Mouse (Mus musculus) ES-Bruce4 (cell line): ENCODE results near the gene Mkrn1. TPM values are rescaled to one million over a fixed set of nuclear protein-coding genes. Genes with fewer than 3 reads are reported as not detected.
"Not testable (repeated sequence)": the region's sequence is repeated elsewhere in the genome, so short reads cannot be mapped to it uniquely, and the experiment has no call there.

ENCODE experiments used
- H3K27ac ChIP-seq: 2 replicates; pipeline ENCODE4 v1.5.1; 2012; ENCODE audit warnings: low read length, inconsistent platforms; ENCODE audit not compliant: insufficient read depth
- H3K27me3 ChIP-seq: 2 replicates; pipeline ENCODE4 v1.6.1; 2012; ENCODE audit warnings: mild to moderate bottlenecking, low read length, inconsistent platforms; ENCODE audit not compliant: control insufficient read depth, poor library complexity, insufficient read depth, severe bottlenecking
- H3K36me3 ChIP-seq: 2 replicates; pipeline ENCODE4 v1.6.1; 2012; ENCODE audit warnings: inconsistent platforms, mild to moderate bottlenecking, low read length, moderate library complexity; ENCODE audit not compliant: control insufficient read depth, poor library complexity, insufficient read depth, severe bottlenecking
- H3K4me1 ChIP-seq: one replicate; pipeline ENCODE4 v1.8.1; 2011; ENCODE audit warnings: low read length; ENCODE audit not compliant: control insufficient read depth, insufficient read depth
- H3K4me3 ChIP-seq: 2 replicates; pipeline ENCODE4 v1.5.1; 2011; ENCODE audit warnings: low read depth, mild to moderate bottlenecking, low read length
- H3K9ac ChIP-seq: 2 replicates; pipeline ENCODE4 v1.6.1; 2012; ENCODE audit warnings: low read depth, mild to moderate bottlenecking, inconsistent platforms; ENCODE audit not compliant: poor library complexity, severe bottlenecking
- H3K9me3 ChIP-seq: replicated peaks from 2 replicates; pipeline ENCODE4 v1.6.1; 2012; ENCODE audit warnings: mild to moderate bottlenecking, low read length, inconsistent platforms; ENCODE audit not compliant: control insufficient read depth, poor library complexity, insufficient read depth, severe bottlenecking
- CTCF ChIP-seq: IDR thresholded peaks from one replicate; pipeline ENCODE4 v1.8.1; 2011; ENCODE audit warnings: low read depth, low read length
- EP300 ChIP-seq: IDR thresholded peaks from 2 replicates; pipeline ENCODE4 v1.6.1; 2011; ENCODE audit warnings: low read depth, low read length; ENCODE audit not compliant: insufficient read depth
- POLR2A ChIP-seq: IDR thresholded peaks from one replicate; pipeline ENCODE4 v1.8.1; 2011; ENCODE audit warnings: low read length; ENCODE audit not compliant: insufficient read depth
- polyA plus RNA-seq: library from polyadenylated mRNA; stranded (reverse); fragments of >200 nt; gene quantifications from 2 replicates; pipeline ENCODE4 v1.2.4, GENCODE M21; 2011; ENCODE audit warnings: low read depth; ENCODE audit not compliant: missing spikeins, insufficient read depth, insufficient read length

The Mkrn1 gene
- polyA plus RNA-seq, 1 experiment: 361 TPM

DNA sequence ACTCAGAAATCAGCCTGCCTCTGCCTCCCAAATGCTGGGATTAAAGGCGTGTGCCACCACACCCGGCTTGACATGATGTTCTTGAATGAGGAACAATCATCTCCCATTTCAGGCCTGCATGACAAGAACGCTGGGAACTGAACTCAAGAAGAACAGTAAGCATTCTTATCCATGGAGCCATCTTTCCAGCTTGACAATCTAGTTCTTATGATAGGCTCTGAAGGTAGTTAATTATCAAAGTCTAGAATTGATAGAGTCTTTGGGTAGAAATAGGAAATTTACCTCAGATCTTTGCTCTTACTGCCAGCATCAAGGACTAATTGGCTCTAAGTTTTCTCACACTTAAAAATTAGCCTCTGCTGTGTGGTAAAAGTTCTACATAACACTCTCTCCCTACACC, 40.0 kb downstream of the Mkrn1 start:
- Histone ChIP-seq H3K27me3 (no peaks in the 10 kb centered on the region), H3K27ac (no peak overlapping the region), H3K4me1 (no peaks in the 10 kb centered on the region), H3K9me3 (no peaks in the 10 kb centered on the region), H3K4me3 (no peak overlapping the region), H3K36me3 (no peaks in the 10 kb centered on the region), H3K9ac (no peak overlapping the region)
- no peak for TF ChIP-seq EP300
- TF ChIP-seq CTCF: no peak
- TF ChIP-seq POLR2A: no peak

DNA sequence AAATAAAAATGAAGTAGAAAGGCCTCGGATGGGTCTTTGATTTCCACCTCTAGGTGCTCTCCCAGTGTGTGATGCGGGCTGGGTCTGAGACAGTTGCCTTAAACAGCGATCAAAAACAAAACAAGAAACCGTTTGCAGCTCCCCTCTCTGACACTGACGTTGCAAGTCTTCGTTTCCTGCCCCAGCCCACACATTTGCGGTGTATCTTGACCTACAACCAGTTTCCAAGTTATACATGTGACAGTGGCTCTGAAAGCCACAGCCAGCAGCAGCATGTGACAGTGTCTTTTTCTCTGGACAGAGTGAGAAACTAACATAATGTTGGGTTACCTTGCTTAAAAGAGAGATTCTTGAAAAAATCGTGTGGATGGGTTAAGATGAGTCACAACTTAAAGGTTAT, 40.5 kb downstream of the Mkrn1 start:
- Histone ChIP-seq H3K27ac (no peak overlapping the region), H3K36me3 (no peaks in the 10 kb centered on the region; the same call in 1 of the 2 replicates), H3K4me3 (no peak overlapping the region), H3K9me3 (no peaks in the 10 kb centered on the region), H3K4me1 (no peaks in the 10 kb centered on the region), H3K27me3 (no peaks in the 10 kb centered on the region), H3K9ac (no peak overlapping the region)
- TF ChIP-seq POLR2A: no peak
- no peak for TF ChIP-seq EP300
- TF ChIP-seq CTCF: no peak

DNA sequence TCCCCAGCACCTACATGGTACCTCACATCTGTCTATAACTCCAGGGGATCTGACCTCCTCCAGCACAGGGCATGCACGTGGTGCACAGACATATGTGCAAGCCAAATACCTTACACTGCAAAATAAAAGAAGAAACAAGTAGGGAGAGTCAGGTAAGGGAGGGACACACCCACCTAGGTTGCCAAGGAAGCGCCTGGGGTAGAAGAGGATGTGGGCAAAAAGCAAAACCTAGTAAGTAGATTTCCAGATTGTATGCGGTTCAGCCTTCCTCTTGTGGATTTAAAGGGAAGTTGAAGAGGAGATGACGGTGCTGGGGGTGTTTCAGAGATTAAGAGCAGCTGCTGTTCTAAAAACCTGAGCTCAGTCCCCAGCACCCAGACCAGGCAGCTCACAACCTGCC, 41.0 kb downstream of the Mkrn1 start:
- Histone ChIP-seq H3K9me3 (no peaks in the 10 kb centered on the region), H3K36me3 (peaks cover 2% of the 10 kb centered on the region; the same call in 1 of the 2 replicates), H3K4me1 (no peaks in the 10 kb centered on the region), H3K9ac (no peak overlapping the region), H3K27me3 (no peaks in the 10 kb centered on the region), H3K4me3 (no peak overlapping the region), H3K27ac (no peak overlapping the region)
- TF ChIP-seq CTCF (no peak), EP300 (no peak), POLR2A (no peak)

DNA sequence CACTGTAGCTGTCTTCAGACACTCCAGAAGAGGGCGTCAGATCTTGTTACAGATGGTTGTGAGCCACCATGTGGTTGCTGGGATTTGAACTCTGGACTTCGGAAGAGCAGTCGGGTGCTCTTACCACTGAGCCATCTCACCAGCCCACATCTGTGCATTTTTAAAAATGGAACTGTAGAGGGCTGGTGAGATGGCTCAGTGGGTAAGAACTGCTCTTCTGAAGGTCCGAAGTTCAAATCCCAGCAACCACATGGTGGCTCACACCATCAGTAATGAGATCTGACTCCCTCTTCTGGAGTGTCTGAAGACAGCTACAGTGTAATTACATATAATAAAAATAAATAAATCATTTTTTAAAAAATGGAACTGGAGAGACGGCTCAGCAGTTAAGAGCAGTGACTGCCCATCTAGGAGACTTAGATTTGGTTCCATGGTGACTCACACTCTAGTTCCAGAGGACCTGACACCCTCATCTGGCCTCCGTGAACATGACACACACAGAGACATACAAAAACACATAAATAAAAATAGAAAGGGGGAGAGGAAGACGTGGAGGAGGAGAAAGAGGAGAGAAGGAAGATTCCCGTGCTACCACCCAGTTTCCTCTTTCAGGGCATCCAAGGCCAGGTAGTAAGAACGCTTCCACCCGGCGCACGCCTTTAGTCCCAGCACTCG, 42.0 kb downstream of the Mkrn1 start:
- H3K36me3 ChIP-seq, H3K27ac ChIP-seq, H3K9ac ChIP-seq, H3K9me3 ChIP-seq, H3K4me3 ChIP-seq, H3K27me3 ChIP-seq, H3K4me1 ChIP-seq: not testable (repeated sequence)

DNA sequence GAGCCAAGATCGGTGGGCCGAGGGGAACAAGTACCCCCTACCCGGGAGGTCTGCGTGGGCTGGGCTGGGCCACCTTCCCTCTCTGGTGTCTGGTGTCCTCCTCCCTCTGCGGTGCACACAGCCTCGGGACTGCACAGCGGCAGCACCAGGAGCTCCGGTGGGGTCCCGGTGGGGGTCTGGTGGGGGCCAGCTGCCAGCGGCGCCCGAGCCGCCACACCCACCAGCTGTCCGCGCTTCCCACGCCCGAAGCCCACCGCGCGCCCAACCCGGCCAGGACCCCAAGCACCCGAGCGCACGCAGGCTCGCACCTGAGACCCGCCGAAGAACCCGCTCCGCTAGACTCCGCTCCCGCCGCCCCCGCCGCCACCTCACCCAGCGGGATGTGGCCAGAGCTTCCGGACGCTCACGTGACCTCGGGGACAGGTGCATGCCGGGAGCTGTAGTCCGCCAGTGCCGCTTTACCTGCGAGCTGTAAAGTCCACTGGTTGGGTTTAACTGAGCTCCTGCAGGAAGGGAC, 42.9 kb downstream of the Mkrn1 start, which contains the start of gene Slc37a3:
Gene Slc37a3 (minus strand): TSS at position 365 of the 517 bp plus-strand sequence.
- H3K9me3 ChIP-seq: no peaks in the 10 kb centered on the region
- H3K9ac ChIP-seq: peak within 1 kb of the TSS; percentile 73
- no peak for TF ChIP-seq CTCF
- TF ChIP-seq EP300: peak; percentile 54; the same call in 1 of the 2 replicates
- peak; percentile 35 for TF ChIP-seq POLR2A
- peak within 1 kb of the TSS; percentile 83 for H3K4me3 ChIP-seq
- no peaks in the 10 kb centered on the region for H3K27me3 ChIP-seq
- peaks cover 3% of the 10 kb centered on the region for H3K4me1 ChIP-seq
- H3K36me3 ChIP-seq: peaks cover 2% of the 10 kb centered on the region; the same call in 1 of the 2 replicates
- no peak within 1 kb of the TSS for H3K27ac ChIP-seq

DNA sequence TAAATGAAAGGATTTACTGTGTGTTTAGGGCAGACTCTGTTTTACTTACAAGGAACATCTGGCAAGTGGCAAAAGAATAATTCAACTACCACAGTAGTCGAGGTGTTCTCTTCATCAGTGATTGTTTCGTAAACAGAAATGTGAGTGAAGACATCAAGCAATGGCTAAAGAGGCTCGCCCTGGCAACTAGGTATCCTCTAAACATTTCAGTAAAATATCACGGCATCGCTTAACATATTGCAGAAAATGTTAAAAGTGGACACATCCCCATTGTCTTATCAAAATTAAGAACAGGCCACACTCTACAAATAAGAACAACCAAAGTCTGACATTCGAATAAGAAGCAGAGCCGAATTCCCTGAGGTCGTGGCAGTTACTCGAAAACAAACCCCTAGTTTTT, 43.5 kb downstream of the Mkrn1 start:
- peak overlapping the region; percentile 83 for H3K4me3 ChIP-seq
- TF ChIP-seq CTCF (no peak), POLR2A (no peak), EP300 (no peak)
- H3K27me3 ChIP-seq: no peaks in the 10 kb centered on the region
- no peaks in the 10 kb centered on the region for H3K9me3 ChIP-seq
- peaks cover 5% of the 10 kb centered on the region for H3K4me1 ChIP-seq
- H3K27ac ChIP-seq: no peak overlapping the region
- peaks cover 2% of the 10 kb centered on the region; the same call in 1 of the 2 replicates for H3K36me3 ChIP-seq
- peak overlapping the region; percentile 73 for H3K9ac ChIP-seq
